Mouse (Mus musculus) liver, adult (tissue): ENCODE data around the gene Slc13a2.

Experiments used
- GATA4 ChIP-seq: IDR thresholded peaks from 2 replicates; pipeline ENCODE4 v1.6.1; 2014; ENCODE audit warnings: mild to moderate bottlenecking, low read length; ENCODE audit not compliant: insufficient replicate concordance

Slc13a2 gene

GRCm38 (mm10) chr11:78422055-78422819 is at the start of gene Slc13a2:
TSS of gene Slc13a2 (minus strand) at chr11:78422217.
- TF ChIP-seq GATA4, result no peak

GRCm38 (mm10) chr11:78471326-78472103 is 49.5 kb upstream of the Slc13a2 start:
- TF ChIP-seq GATA4, result no peak

GRCm38 (mm10) chr11:78467932-78468331 is 45.9 kb upstream of the Slc13a2 start:
- no peak for TF ChIP-seq GATA4

- no peak for TF ChIP-seq GATA4
Observed at GRCm38 (mm10) chr11:78467515-78467914, 45.5 kb upstream of the Slc13a2 start.

GRCm38 (mm10) chr11:78466242-78466912 is 44.4 kb upstream of the Slc13a2 start:
- no peak for TF ChIP-seq GATA4

- no peak for TF ChIP-seq GATA4
Observed at GRCm38 (mm10) chr11:78465568-78466180, 43.7 kb upstream of the Slc13a2 start, which contains the start of gene Slc46a1. TSS of gene Slc46a1 (plus strand) at chr11:78465697.

- TF ChIP-seq GATA4, result no peak
Observed at GRCm38 (mm10) chr11:78465116-78465515, 43.1 kb upstream of the Slc13a2 start.

GRCm38 (mm10) chr11:78463286-78464036 is 41.4 kb upstream of the Slc13a2 start:
- TF ChIP-seq GATA4, result no peak

- no peak for TF ChIP-seq GATA4
Observed at GRCm38 (mm10) chr11:78462669-78463068, 40.7 kb upstream of the Slc13a2 start.

- TF ChIP-seq GATA4, result no peak
Observed at GRCm38 (mm10) chr11:78461894-78462293, 39.9 kb upstream of the Slc13a2 start.

GRCm38 (mm10) chr11:78458740-78459139 is 36.7 kb upstream of the Slc13a2 start:
- TF ChIP-seq GATA4, result no peak

- no peak for TF ChIP-seq GATA4
Observed at GRCm38 (mm10) chr11:78455308-78455707, 33.3 kb upstream of the Slc13a2 start.

- TF ChIP-seq GATA4, result no peak
Observed at GRCm38 (mm10) chr11:78454276-78454675, 32.3 kb upstream of the Slc13a2 start.

GRCm38 (mm10) chr11:78453675-78454074 is 31.7 kb upstream of the Slc13a2 start:
- no peak for TF ChIP-seq GATA4
